Mouse (Mus musculus) frontal cortex, postnatal 36 days (tissue): ENCODE measurements at regions not wholly inside any gene's neighbourhood (a gene's known extent, or its start where the extent isn't known, plus 50 kb on each side); places are given as distances from the start of the nearest gene placed in this dataset.

Experiments used
- DNase-seq, 2 experiments: peaks; one replicate each; pipeline ENCODE4 v3.0.0; 2022; ENCODE audit warnings: low spot score in 2 of 2

- no peak for DNase-seq
These were observed 125.9 kb downstream of the Arrdc3 start for GRCm38 (mm10) chr13:81008864-81009766.

DNA sequence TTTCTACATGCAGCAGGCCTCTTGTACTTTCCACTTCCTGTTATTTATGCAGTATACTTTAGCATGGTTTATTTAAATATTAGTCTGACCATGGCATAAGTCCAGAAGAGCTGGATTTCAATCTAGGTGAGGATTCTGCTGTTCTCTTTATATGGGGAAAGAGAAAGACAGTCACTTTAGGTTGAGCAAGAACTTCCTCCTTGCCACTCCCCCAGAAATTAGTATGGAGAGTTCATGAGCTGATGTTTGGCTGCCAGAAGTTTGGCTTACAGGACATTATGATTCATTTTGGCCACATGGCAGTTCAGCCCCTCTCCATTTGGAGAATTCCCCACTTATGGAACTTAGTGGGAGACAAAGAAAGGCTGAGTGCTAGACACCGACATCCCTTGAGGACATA, 130.8 kb downstream of the Arrdc3 start:
- no peak for DNase-seq

DNA sequence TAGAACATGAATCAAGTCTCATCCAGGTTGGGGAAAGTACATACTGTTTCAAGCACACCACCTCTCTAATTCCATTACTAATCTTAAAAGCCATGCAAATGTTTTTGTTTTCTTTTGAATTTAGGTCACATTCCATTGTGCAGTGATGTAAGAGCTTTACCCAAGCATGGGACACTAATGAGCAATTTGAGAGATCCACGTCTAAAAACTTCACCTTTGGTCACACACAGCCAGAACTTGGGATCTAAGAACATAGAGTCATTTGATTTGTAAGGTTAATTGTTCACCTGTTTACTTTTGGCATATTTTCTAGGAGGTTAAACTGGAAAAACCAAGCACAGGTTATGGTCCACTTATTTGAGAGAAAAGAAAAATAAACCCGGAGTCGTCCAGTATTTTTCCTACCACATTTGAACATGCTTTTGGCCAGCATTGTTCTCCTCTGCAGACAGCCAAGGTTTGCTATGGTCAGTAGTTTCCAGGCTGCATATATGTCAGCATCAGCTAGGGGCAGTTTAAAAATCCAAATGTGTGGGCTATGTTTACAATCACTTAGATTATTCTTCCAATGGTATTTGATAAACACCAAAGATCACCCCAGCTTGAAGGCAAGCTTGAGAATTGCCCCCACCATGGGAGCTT, 137.0 kb downstream of the Arrdc3 start:
- no peak for DNase-seq

- DNase-seq = no peak
These were observed 137.6 kb downstream of the Arrdc3 start for GRCm38 (mm10) chr13:81020811-81021210.

GRCm38 (mm10) chr13:81022410-81022809, 139.2 kb downstream of the Arrdc3 start:
- no peak for DNase-seq

DNA sequence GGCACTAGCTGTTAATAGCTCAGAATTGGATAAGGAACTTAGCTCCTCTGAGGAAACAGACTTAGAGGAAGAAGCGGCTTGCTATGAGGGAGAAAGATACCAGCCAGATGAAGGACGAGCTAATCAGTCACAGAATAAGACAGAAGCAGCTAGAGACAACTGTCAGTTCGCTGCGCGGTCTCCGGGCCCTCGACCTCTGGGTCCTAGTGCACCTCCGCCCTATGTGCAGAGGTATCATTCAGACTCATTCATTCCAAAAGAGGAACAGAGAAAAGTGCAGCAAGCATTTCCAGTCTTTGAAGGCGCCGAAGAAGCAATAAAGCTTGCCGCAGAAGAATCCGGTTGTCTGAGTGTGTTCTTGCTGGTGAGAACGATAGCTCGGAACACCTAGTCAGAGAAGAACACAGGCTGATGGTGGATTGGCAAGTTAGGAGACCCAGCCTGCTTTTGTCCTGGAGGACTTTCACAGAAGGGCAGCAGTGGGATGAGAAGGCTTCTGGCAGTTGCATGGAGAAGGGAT, 142.1 kb downstream of the Arrdc3 start:
- DNase-seq = peak in 1 of 2 experiments; percentile 2

GRCm38 (mm10) chr13:81037316-81037715, 154.1 kb downstream of the Arrdc3 start:
- DNase-seq = no peak

DNA sequence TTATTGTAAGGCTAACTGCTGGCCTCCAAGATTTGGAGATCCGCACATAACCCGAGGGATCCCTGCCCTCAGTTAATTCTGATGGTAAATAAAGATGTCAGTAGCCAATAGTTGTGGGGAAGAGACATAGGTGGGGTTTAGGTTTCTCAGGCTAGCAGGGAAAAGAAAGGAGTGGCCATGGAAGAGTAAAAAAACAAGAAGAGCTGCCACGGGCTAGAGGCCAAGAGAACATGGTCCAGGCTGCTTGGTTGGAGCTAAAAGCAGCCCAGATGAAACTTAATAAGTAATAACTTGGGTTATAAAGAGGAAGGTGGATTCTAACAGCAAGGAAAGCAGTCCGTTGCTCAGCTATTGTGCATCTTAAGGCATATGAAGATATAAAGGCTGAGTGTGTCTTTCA, 155.6 kb downstream of the Arrdc3 start:
- DNase-seq = no peak

GRCm38 (mm10) chr13:81040494-81040893, 157.3 kb downstream of the Arrdc3 start:
- DNase-seq = no peak

GRCm38 (mm10) chr13:81041646-81042045, 158.5 kb downstream of the Arrdc3 start:
- no peak for DNase-seq
